Mouse (Mus musculus): ENCODE measurements at regions not wholly inside any gene's neighbourhood (a gene's known extent, or its start where the extent isn't known, plus 50 kb on each side); places are given as distances from the start of the nearest gene placed in this dataset.

DNA sequence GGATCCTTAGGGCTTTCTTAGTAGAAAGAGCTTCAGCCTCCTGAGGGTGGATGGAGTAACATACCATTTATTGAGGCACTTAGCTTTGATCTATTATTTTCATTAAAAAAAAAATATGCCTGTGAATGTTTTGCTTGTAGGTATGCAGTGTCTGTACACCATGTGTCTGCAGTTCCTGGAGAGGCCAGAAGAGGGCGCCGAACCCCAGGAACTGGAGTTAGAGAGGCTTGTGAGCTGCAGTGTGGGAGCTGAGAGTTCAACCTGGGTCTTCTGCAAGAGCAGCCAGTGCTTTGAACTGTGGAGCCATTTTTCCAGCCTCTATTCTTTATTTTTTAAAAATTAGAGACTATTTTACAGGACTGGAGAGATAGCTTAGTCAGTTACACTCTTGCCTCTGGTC is 83.2 kb downstream of the Syf2 start (continued):
- no peak for TF ChIP-seq MAFK (IDR thresholded peaks at IDR 0.05; ENCODE audit: borderline replicate concordance, low read depth, low read length)

GRCm38 (mm10) chr4:135018018-135018417 is 87.3 kb downstream of the Syf2 start:
- Histone ChIP-seq H3K27me3 (ENCODE audit: control insufficient read depth in 1 of 2, insufficient read depth in 2 of 2, low read length in 2 of 2) (no peaks in the 10 kb centered on the region), H3K4me1 (ENCODE audit: control insufficient read depth in 1 of 2, insufficient read depth in 2 of 2, low read length in 2 of 2) (no peaks in the 10 kb centered on the region), H3K27ac (ENCODE audit: control insufficient read depth, low read depth, low read length) (no peak overlapping the region), H3K4me3 (ENCODE audit: control insufficient read depth in 1 of 2, insufficient read depth in 1 of 2, low read depth in 2 of 2, low read length in 2 of 2) (no peak overlapping the region), H3K36me3 (ENCODE audit: control insufficient read depth in 1 of 2, insufficient read depth in 2 of 2, low read length in 2 of 2) (no peaks in the 10 kb centered on the region), H3K79me2 (ENCODE audit: control insufficient read depth, insufficient read depth, low read length, poor library complexity) (no peaks in the 10 kb centered on the region), H3K9ac (ENCODE audit: control insufficient read depth, low read depth, low read length, poor library complexity, severe bottlenecking) (no peak overlapping the region), H3K9me3 (replicated peaks; ENCODE audit: insufficient read depth, low read length) (no peaks in the 10 kb centered on the region)
- DNase-seq (ENCODE audit: low read depth, low spot score): peak; percentile 79
- TF ChIP-seq BHLHE40 (IDR thresholded peaks at IDR 0.05; ENCODE audit: borderline replicate concordance, low read depth, low read length) (no peak), MYB (IDR thresholded peaks at IDR 0.05; ENCODE audit: low read depth, low read length) (no peak), CHD1 (IDR thresholded peaks at IDR 0.05; ENCODE audit: low read depth, low read length) (no peak), SMC3 (IDR thresholded peaks at IDR 0.05; ENCODE audit: low read depth, low read length) (peak; percentile 90), MEF2A (IDR thresholded peaks at IDR 0.05; ENCODE audit: extremely low read depth, insufficient replicate concordance, low read depth, low read length, poor library complexity, severe bottlenecking) (no peak), POLR2AphosphoS5 (IDR thresholded peaks at IDR 0.05; ENCODE audit: borderline replicate concordance, low read depth, low read length) (no peak), CHD2 (IDR thresholded peaks at IDR 0.05; ENCODE audit: low read length) (no peak), USF2 (IDR thresholded peaks at IDR 0.05; ENCODE audit: borderline replicate concordance in 1 of 2, insufficient read depth in 1 of 2, low read depth in 1 of 2, low read length in 2 of 2) (no peak), NRF1 (IDR thresholded peaks at IDR 0.05; ENCODE audit: insufficient read depth, low read depth, low read length, poor library complexity, severe bottlenecking) (0 out of 2 replicates have a peak, but pooled peaks have one; percentile 1), ELF1 (IDR thresholded peaks at IDR 0.05; ENCODE audit: low read depth, low read length) (peak; percentile 68), ZNF384 (IDR thresholded peaks at IDR 0.05; ENCODE audit: low read depth, low read length) (no peak), MAZ (IDR thresholded peaks at IDR 0.05; ENCODE audit: low read depth, low read length) (no peak), E2F4 (IDR thresholded peaks at IDR 0.05; ENCODE audit: borderline replicate concordance, low read depth, low read length) (no peak), USF1 (IDR thresholded peaks at IDR 0.05; ENCODE audit: low read depth, low read length) (no peak), CTCF (IDR thresholded peaks at IDR 0.05 in 2 of 3, conservative IDR thresholded peaks at IDR 0.05 in 1 of 3; ENCODE audit: control insufficient read depth in 1 of 3, insufficient read depth in 1 of 3, low read depth in 2 of 3, low read length in 3 of 3, poor library complexity in 1 of 3, severe bottlenecking in 1 of 3) (peak; percentile 90 to 98 (median 95)), ZKSCAN1 (IDR thresholded peaks at IDR 0.05; ENCODE audit: low read depth, low read length) (no peak), MAX (IDR thresholded peaks at IDR 0.05; ENCODE audit: low read length) (no peak), SIN3A (IDR thresholded peaks at IDR 0.05; ENCODE audit: low read length) (no peak; the same call in 1 of the 2 replicates), JUND (IDR thresholded peaks at IDR 0.05; ENCODE audit: low read depth, low read length) (no peak), NELFE (IDR thresholded peaks at IDR 0.05; ENCODE audit: low read depth, low read length) (no peak), HCFC1 (IDR thresholded peaks at IDR 0.05; ENCODE audit: low read depth, low read length) (no peak), POLR2A (IDR thresholded peaks at IDR 0.05; ENCODE audit: control insufficient read depth in 1 of 2, insufficient read depth in 1 of 2, low read depth in 1 of 2, low read length in 2 of 2, poor library complexity in 1 of 2) (no peak), GABPA (IDR thresholded peaks at IDR 0.05; ENCODE audit: low read depth, low read length) (no peak), UBTF (IDR thresholded peaks at IDR 0.05; ENCODE audit: borderline replicate concordance, insufficient read depth, low read depth, low read length) (no peak), EP300 (IDR thresholded peaks at IDR 0.05; ENCODE audit: low read depth in 1 of 2, low read length in 2 of 2) (0 out of 4 replicates have a peak, but pooled peaks of 1 of the 2 experiments have one; percentile 11), KAT2A (conservative IDR thresholded peaks at IDR 0.05; ENCODE audit: low read depth, low read length) (no peak), RAD21 (IDR thresholded peaks at IDR 0.05; ENCODE audit: low read depth, low read length) (peak; percentile 90), ETS1 (IDR thresholded peaks at IDR 0.05; ENCODE audit: low read depth, low read length) (no peak), ZMIZ1 (IDR thresholded peaks at IDR 0.05; ENCODE audit: low read depth, low read length) (no peak), MYC (IDR thresholded peaks at IDR 0.05; ENCODE audit: low read depth, low read length) (no peak), MXI1 (IDR thresholded peaks at IDR 0.05; ENCODE audit: low read depth, low read length) (no peak; the same call in 1 of the 2 replicates), ZC3H11A (IDR thresholded peaks at IDR 0.05; ENCODE audit: low read depth, low read length) (peak; percentile 82), GATA1 (IDR thresholded peaks at IDR 0.05; ENCODE audit: low read depth, low read length) (no peak), TAL1 (IDR thresholded peaks at IDR 0.05; ENCODE audit: low read length) (no peak), MAFK (IDR thresholded peaks at IDR 0.05; ENCODE audit: borderline replicate concordance, low read depth, low read length) (no peak), RCOR1 (IDR thresholded peaks at IDR 0.05; ENCODE audit: low read depth, low read length) (no peak)
